Mouse (Mus musculus): ENCODE data around the gene Dnajb1. TPM values are rescaled to one million over a fixed set of nuclear protein-coding genes. Genes with fewer than 3 reads are reported as not detected.
"Not testable (repeated sequence)": the region's sequence is repeated elsewhere in the genome, so short reads cannot be mapped to it uniquely, and the experiment has no call there.

The Dnajb1 gene
- total RNA-seq, 2 experiments from 2014 or later, result 28.0 to 47.6 TPM

DNA sequence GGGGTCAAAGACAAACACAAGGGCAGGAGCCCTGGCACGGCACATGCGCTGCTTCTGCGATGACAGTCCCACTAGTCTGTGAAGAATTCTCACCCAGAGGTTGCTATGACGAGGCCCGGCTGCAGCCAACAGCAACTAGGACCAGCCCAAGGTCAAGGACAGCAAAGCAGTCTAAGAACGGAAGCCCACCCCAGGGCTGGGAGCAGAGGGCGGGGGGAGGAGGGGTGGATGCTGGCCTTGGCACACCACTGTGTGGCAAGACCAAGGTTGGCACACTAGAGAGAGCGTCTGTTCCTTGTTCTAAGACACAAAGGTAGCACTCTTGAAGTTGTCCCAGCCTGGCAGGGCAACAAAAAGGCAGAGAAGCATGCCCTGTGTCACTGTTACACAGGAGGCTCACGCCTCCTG lies 30.6 kb upstream of the Dnajb1 start:
- peak; percentile 33 for ATAC-seq (replicated peaks; ENCODE audit: poor library complexity)

- no peak for ATAC-seq (replicated peaks; ENCODE audit: poor library complexity)
Measured at GRCm38 (mm10) chr8:83578131-83579055, 29.6 kb upstream of the Dnajb1 start.

DNA sequence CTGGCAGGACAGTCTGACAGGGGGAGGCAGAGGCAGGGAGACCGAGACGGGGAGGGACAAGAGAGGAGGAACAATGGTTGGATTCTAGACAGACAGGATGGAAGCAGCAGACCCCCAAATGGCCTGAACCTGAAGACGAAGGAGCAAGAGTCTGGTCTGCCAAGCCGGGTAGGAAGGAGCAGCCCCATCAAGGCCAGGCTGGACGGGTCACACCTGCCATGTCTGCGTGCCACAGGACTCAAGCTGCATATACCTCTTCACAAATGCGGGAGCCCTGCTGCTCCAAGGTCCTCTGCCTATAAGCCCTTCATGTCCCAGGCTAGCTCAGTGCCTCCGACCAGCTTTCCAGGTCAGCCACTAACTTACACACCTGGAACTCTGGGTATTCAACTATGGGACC lies 28.3 kb upstream of the Dnajb1 start:
- ATAC-seq (replicated peaks; ENCODE audit: poor library complexity), result no peak

DNA sequence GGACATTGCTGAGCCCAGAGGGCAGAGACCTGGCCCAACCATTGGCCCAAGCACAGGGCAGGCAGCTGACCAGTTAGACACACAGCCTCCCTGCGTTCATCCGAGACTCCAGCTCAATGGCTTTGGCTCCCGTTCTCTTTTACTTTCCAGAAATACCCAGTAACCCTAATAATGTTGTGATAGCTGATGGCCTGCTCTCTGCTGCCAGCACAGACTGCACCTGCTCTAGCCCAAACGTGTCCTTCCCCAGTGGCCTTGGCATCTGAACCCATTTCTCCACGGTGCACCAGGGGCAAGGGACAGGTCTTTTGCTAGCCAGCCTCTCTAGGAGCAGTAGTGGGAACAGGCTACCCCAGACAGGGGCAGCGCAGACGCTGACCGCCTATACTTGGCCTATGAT lies 27.2 kb upstream of the Dnajb1 start:
- no peak for ATAC-seq (replicated peaks; ENCODE audit: poor library complexity)

DNA sequence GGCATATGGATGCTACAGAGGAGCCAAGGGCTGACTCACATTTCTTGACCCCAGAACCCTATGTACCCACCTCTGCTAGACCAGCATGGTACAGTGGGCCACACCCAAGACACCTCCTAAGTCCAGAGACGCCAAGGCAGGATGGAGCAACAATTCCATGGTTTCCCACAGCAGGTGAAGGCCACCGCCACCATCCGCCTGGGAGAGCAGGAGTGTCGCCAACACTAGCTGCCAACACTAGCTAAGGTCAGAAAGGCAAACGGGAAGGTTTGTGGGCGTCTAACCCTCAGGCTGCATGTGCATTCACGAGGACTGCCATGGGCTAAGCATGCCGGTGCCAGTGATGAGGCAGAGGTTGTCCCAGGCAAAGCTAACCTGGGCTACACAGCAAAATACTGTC lies 25.8 kb upstream of the Dnajb1 start:
- ATAC-seq (replicated peaks; ENCODE audit: poor library complexity), result no peak

DNA sequence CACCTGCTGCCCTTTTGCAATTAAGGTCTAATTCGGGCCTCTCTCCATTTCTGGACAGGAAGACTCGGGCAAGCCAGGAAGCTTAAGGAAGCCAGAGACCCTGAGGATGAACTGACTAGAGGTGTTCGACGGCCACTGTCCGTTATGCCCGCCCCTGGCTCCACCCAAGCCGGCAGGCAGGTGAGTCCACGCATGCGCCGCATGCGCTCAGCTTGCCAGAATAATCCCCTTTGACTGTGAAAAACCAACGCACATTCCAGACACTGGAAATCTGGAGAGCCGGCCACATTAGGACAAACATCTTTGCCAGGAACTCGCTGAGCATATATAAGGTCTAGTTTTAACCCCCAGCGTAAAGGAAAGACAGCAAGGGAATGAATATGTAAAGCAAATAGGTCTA lies 24.8 kb upstream of the Dnajb1 start:
- no peak for ATAC-seq (replicated peaks; ENCODE audit: poor library complexity)

DNA sequence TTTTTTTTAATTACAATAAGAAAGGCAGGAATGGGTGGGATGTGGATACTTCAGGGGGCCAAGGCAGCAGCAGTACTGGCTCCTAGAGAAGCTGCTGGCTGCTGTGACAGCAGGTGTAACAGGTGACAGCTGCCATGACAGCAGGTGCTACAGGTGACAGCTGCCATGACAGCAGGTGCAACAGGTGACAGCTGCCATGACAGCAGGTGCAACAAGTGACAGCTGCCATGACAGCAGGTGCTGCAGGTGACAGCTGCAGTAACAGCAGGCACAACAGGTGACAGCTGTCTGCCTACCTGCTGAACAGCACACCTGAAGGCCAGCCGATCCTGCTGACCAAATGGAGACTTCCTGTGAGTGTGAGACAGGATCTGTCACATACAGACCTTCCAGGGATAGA lies 23.2 kb upstream of the Dnajb1 start:
- no peak for ATAC-seq (replicated peaks; ENCODE audit: poor library complexity)

GRCm38 (mm10) chr8:83585333-83585732 lies 22.7 kb upstream of the Dnajb1 start:
- ATAC-seq (replicated peaks; ENCODE audit: poor library complexity), result no peak

DNA sequence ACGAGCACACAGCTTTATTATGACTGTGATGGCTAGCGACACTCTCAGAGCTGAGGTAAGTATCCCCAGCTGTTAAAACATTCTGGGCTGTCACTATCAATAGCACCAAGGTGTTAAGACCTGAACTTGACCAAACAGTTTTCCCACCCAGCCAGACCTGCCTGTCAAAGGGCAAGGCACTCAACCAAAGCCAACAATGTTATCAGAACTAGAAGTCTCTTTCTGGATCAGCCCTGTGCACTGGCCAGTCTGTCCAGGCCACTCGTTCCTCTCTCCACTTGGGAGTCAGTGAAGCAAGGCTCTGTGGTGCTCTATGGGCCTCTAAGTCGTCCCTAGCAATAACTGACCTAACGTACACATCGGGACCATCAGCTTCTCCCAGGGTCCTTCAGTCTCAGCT lies 20.3 kb upstream of the Dnajb1 start:
- no peak for ATAC-seq (replicated peaks; ENCODE audit: poor library complexity)

- no peak for ATAC-seq (replicated peaks; ENCODE audit: poor library complexity)
Measured at GRCm38 (mm10) chr8:83588886-83589285, 19.1 kb upstream of the Dnajb1 start.

GRCm38 (mm10) chr8:83590488-83591023 lies 17.4 kb upstream of the Dnajb1 start:
- ATAC-seq (replicated peaks; ENCODE audit: poor library complexity), result no peak

- ATAC-seq (replicated peaks; ENCODE audit: poor library complexity), result no peak
Measured at GRCm38 (mm10) chr8:83592682-83593081, 15.3 kb upstream of the Dnajb1 start.

- peak; percentile 9 for ATAC-seq (replicated peaks; ENCODE audit: poor library complexity)
Measured at GRCm38 (mm10) chr8:83593325-83594166, 14.4 kb upstream of the Dnajb1 start.

- ATAC-seq (replicated peaks; ENCODE audit: poor library complexity), result peak; percentile 91
Measured at GRCm38 (mm10) chr8:83594167-83595049, 13.6 kb upstream of the Dnajb1 start.

GRCm38 (mm10) chr8:83595050-83595345 lies 13.0 kb upstream of the Dnajb1 start:
- ATAC-seq (replicated peaks; ENCODE audit: poor library complexity), result not testable (repeated sequence)

GRCm38 (mm10) chr8:83596369-83596768 lies 11.6 kb upstream of the Dnajb1 start:
- no peak for ATAC-seq (replicated peaks; ENCODE audit: poor library complexity)

DNA sequence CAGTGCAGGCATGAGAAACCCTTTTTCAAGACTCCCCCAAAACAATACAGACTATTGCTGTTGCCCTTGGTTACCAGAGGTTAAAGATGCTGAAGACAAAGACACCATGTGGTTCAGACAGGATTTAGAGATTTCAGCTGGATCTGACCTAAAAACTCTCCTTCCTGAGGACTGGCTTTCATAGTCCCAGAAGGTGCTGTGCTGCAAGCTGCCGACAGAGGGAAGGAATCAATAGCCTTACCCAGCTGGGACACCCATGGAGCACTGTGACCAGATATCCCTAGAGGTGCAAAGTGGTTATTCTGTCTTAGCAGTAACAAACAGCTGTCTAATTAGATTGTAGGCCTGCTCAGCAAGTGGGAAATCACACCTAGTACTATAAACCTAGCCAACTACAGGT lies 9.8 kb upstream of the Dnajb1 start:
- no peak for ATAC-seq (replicated peaks; ENCODE audit: poor library complexity)

GRCm38 (mm10) chr8:83599814-83600213 lies 8.2 kb upstream of the Dnajb1 start:
- peak; percentile 27 for ATAC-seq (replicated peaks; ENCODE audit: poor library complexity)

DNA sequence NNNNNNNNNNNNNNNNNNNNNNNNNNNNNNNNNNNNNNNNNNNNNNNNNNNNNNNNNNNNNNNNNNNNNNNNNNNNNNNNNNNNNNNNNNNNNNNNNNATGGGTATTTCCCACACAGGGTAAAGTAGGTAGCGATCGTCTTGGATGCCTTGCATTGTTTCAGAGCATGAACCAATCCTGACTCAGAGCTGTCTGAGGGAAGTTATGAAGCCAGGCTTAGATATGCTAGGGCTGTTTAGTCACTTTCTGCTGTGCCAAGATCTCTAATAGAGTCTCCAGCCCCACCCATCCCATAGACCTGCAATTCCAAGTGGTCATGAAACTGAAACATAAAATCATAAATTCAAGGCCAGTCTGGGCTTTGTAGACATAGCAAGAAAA lies 5.4 kb upstream of the Dnajb1 start:
- no peak for ATAC-seq (replicated peaks; ENCODE audit: poor library complexity)

- peak; percentile 61 for ATAC-seq (replicated peaks; ENCODE audit: poor library complexity)
Measured at GRCm38 (mm10) chr8:83608398-83608829, 421 bp downstream of the Dnajb1 start.

DNA sequence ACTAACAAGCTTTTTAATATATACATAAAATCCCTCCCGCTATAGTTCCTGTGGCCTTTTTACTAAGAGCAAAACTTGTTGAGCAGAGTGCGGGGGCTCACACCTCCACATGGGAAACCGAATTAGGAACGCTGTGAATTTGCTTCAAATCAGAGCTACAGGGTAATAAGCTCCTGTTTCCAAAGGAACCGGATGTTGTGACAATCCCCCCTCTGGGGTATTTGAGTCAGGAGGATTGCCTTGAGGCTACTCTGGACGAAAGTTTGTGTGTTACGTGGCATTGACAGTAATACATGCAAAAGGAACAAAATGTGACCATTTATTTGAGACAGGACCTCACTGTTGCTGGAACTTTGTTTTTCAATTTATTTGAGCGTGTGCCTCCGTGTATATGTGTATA lies 1.1 kb downstream of the Dnajb1 start:
- no peak for ATAC-seq (replicated peaks; ENCODE audit: poor library complexity)

All from megakaryocyte progenitor cell, adult 5-6 weeks (primary cell).